Mouse (Mus musculus) neural tube, embryonic 14.5 days (tissue): ENCODE measurements around the gene Vcl. TPM values are rescaled to one million over a fixed set of nuclear protein-coding genes. Genes with fewer than 3 reads are reported as not detected.

ENCODE experiments used
- ATAC-seq: fragments of 200-750 bp; cut with Nextera tagmentation; 2 replicates; pipeline ENCODE4 v1.8.0; 2017; ENCODE audit warnings: low read depth, mild to moderate bottlenecking, moderate TSS enrichment, moderate library complexity
- H3K27ac ChIP-seq: fragments of 300-500 bp; sonication (generic); 2 replicates; pipeline ENCODE4 v1.5.1; 2014; ENCODE audit warnings: low read depth, mild to moderate bottlenecking, control low read depth, low read length, moderate library complexity, mixed read lengths
- H3K27me3 ChIP-seq: fragments of 300-500 bp; sonication (generic); 2 replicates; pipeline ENCODE4 v1.6.1; 2014; ENCODE audit warnings: low read length; ENCODE audit not compliant: control insufficient read depth, insufficient read depth
- H3K36me3 ChIP-seq: fragments of 300-500 bp; sonication (generic); 2 replicates; pipeline ENCODE4 v1.6.1; 2014; ENCODE audit warnings: low read length, mixed read lengths; ENCODE audit not compliant: control insufficient read depth, insufficient read depth
- H3K4me1 ChIP-seq: fragments of 300-500 bp; sonication (generic); 2 replicates; pipeline ENCODE4 v1.6.1; 2014; ENCODE audit warnings: low read length; ENCODE audit not compliant: control insufficient read depth, insufficient read depth
- H3K4me2 ChIP-seq: fragments of 300-500 bp; sonication (generic); 2 replicates; pipeline ENCODE4 v1.6.1; 2014; ENCODE audit warnings: mild to moderate bottlenecking, low read depth, low read length, control low read depth
- H3K4me3 ChIP-seq: fragments of 300-500 bp; sonication (generic); 2 replicates; pipeline ENCODE4 v1.5.1; 2014; ENCODE audit warnings: low read depth, low read length, control low read depth, mixed read lengths
- H3K9ac ChIP-seq: fragments of 300-500 bp; sonication (generic); replicated peaks from 2 replicates; pipeline ENCODE4 v1.6.1; 2014; ENCODE audit warnings: low read depth, mild to moderate bottlenecking, control low read depth, low read length, mixed read lengths
- H3K9me3 ChIP-seq: fragments of 300-500 bp; sonication (generic); 2 replicates; pipeline ENCODE4 v1.6.1; 2016; ENCODE audit warnings: low read length; ENCODE audit not compliant: control insufficient read depth
- WGBS: fragments of 180-500 bp; shearing (Covaris S2); extraction: QIAGEN DNeasy Blood & Tissue Kit; methylation state at CpG from one replicate; pipeline ENCODE4 v1.1.7; 2014; 5-methylcytosine and 5-hydroxymethylcytosine counted together
- polyA plus RNA-seq: library from polyadenylated mRNA; unstranded; fragments of >200 nt; fragmentation: Nextera tagmentation; extraction: Ambion mirVana; gene quantifications from 2 replicates; pipeline ENCODE4 v1.2.1, GENCODE M21; 2014

The Vcl gene
- polyA plus RNA-seq, 1 experiment from 2014 or later, result 18.2 TPM

GRCm38 (mm10) chr14:21017871-21018270, 88.7 kb downstream of the Vcl start:
- H3K27ac ChIP-seq, result no peak overlapping the region
- no peak for ATAC-seq
- no peaks in the 10 kb centered on the region for H3K27me3 ChIP-seq
- no peak overlapping the region for H3K4me2 ChIP-seq
- no peak overlapping the region for H3K4me3 ChIP-seq
- H3K4me1 ChIP-seq, result no peaks in the 10 kb centered on the region
- H3K36me3 ChIP-seq, result peaks cover 19% of the 10 kb centered on the region; the same call in 1 of the 2 replicates
- 93% methylated on average over 5 of the region's 5 CpGs for WGBS
- H3K9me3 ChIP-seq, result no peaks in the 10 kb centered on the region
- no peak overlapping the region for H3K9ac ChIP-seq

- H3K27ac ChIP-seq, result no peak overlapping the region
- no peaks in the 10 kb centered on the region for H3K9me3 ChIP-seq
- H3K4me2 ChIP-seq, result no peak overlapping the region
- peak; percentile 69; the same call in 1 of the 2 replicates for ATAC-seq
- H3K27me3 ChIP-seq, result no peaks in the 10 kb centered on the region
- no peak overlapping the region for H3K4me3 ChIP-seq
- 47% methylated on average over 3 of the region's 3 CpGs for WGBS
- no peaks in the 10 kb centered on the region for H3K4me1 ChIP-seq
- peaks cover 21% of the 10 kb centered on the region; the same call in 1 of the 2 replicates for H3K36me3 ChIP-seq
- H3K9ac ChIP-seq, result no peak overlapping the region
Measured at GRCm38 (mm10) chr14:21018977-21019376, 89.8 kb downstream of the Vcl start.

GRCm38 (mm10) chr14:21020435-21020834, 91.2 kb downstream of the Vcl start:
- Histone ChIP-seq H3K27me3 (no peaks in the 10 kb centered on the region), H3K36me3 (peaks cover 29% of the 10 kb centered on the region), H3K4me1 (no peaks in the 10 kb centered on the region), H3K9me3 (no peaks in the 10 kb centered on the region), H3K9ac (no peak overlapping the region), H3K27ac (no peak overlapping the region), H3K4me3 (no peak overlapping the region), H3K4me2 (no peak overlapping the region)
- no peak for ATAC-seq
- WGBS, result 90% methylated on average over 8 of the region's 8 CpGs

GRCm38 (mm10) chr14:21027542-21027941, 98.3 kb downstream of the Vcl start:
- H3K36me3 ChIP-seq, result peaks cover 16% of the 10 kb centered on the region
- H3K4me2 ChIP-seq, result no peak overlapping the region
- H3K4me3 ChIP-seq, result no peak overlapping the region
- no peak for ATAC-seq
- H3K9ac ChIP-seq, result no peak overlapping the region
- H3K27ac ChIP-seq, result no peak overlapping the region
- H3K27me3 ChIP-seq, result no peaks in the 10 kb centered on the region
- no peaks in the 10 kb centered on the region for H3K9me3 ChIP-seq
- no peaks in the 10 kb centered on the region for H3K4me1 ChIP-seq

- H3K9me3 ChIP-seq, result no peaks in the 10 kb centered on the region
- no peaks in the 10 kb centered on the region for H3K4me1 ChIP-seq
- 93% methylated on average over 11 of the region's 11 CpGs for WGBS
- no peak overlapping the region for H3K27ac ChIP-seq
- H3K27me3 ChIP-seq, result no peaks in the 10 kb centered on the region
- ATAC-seq, result no peak
- no peak overlapping the region for H3K4me2 ChIP-seq
- no peak overlapping the region for H3K9ac ChIP-seq
- H3K4me3 ChIP-seq, result no peak overlapping the region
- peaks cover 13% of the 10 kb centered on the region for H3K36me3 ChIP-seq
Measured at GRCm38 (mm10) chr14:21029025-21029659, 99.9 kb downstream of the Vcl start.

GRCm38 (mm10) chr14:21031783-21032511, 102.7 kb downstream of the Vcl start:
- Histone ChIP-seq H3K9ac (no peak overlapping the region), H3K27ac (no peak overlapping the region), H3K4me2 (no peak overlapping the region), H3K4me1 (no peaks in the 10 kb centered on the region), H3K4me3 (no peak overlapping the region), H3K36me3 (peaks cover 20% of the 10 kb centered on the region), H3K27me3 (no peaks in the 10 kb centered on the region), H3K9me3 (no peaks in the 10 kb centered on the region)
- peak; percentile 21; the same call in 1 of the 2 replicates for ATAC-seq
- WGBS, result 51% methylated on average over 6 of the region's 6 CpGs

- H3K4me2 ChIP-seq, result no peak overlapping the region
- H3K27me3 ChIP-seq, result no peaks in the 10 kb centered on the region
- no peak for ATAC-seq
- H3K4me3 ChIP-seq, result no peak overlapping the region
- no peaks in the 10 kb centered on the region for H3K9me3 ChIP-seq
- peaks cover 33% of the 10 kb centered on the region for H3K36me3 ChIP-seq
- 88% methylated on average over 4 of the region's 4 CpGs for WGBS
- no peak overlapping the region for H3K9ac ChIP-seq
- no peaks in the 10 kb centered on the region for H3K4me1 ChIP-seq
- H3K27ac ChIP-seq, result no peak overlapping the region
Measured at GRCm38 (mm10) chr14:21034271-21034670, 105.1 kb downstream of the Vcl start.

- H3K4me1 ChIP-seq, result no peaks in the 10 kb centered on the region
- H3K9me3 ChIP-seq, result no peaks in the 10 kb centered on the region
- 92% methylated on average over 3 of the region's 3 CpGs for WGBS
- H3K27ac ChIP-seq, result no peak overlapping the region
- ATAC-seq, result no peak
- no peak overlapping the region for H3K9ac ChIP-seq
- H3K4me2 ChIP-seq, result no peak overlapping the region
- no peaks in the 10 kb centered on the region for H3K27me3 ChIP-seq
- H3K36me3 ChIP-seq, result peaks cover 36% of the 10 kb centered on the region
- no peak overlapping the region for H3K4me3 ChIP-seq
Measured at GRCm38 (mm10) chr14:21034791-21035190, 105.6 kb downstream of the Vcl start.

- WGBS, result 95% methylated on average over 12 of the region's 12 CpGs
Measured at GRCm38 (mm10) chr14:21039077-21039476, 109.9 kb downstream of the Vcl start.

More at GRCm38 (mm10) chr14:21039077-21039476, 109.9 kb downstream of the Vcl start:
- no peaks in the 10 kb centered on the region for H3K9me3 ChIP-seq
- no peaks in the 10 kb centered on the region for H3K4me1 ChIP-seq
- no peaks in the 10 kb centered on the region for H3K27me3 ChIP-seq
- peaks cover 36% of the 10 kb centered on the region for H3K36me3 ChIP-seq
- H3K4me3 ChIP-seq, result no peak overlapping the region
- ATAC-seq, result no peak
- no peak overlapping the region for H3K4me2 ChIP-seq
- H3K9ac ChIP-seq, result no peak overlapping the region
- H3K27ac ChIP-seq, result no peak overlapping the region
